Mouse (Mus musculus) heart, adult 2 months (tissue): Measurements from ENCODE around the gene Ush1c.

Experiments
- CTCF ChIP-seq: fragments of 200-600 bp; IDR thresholded peaks from 2 replicates; pipeline ENCODE4 v1.8.1; 2022; ENCODE audit warnings: antibody characterized with exemption, mild to moderate bottlenecking, moderate library complexity
- EP300 ChIP-seq: fragments of 200-500 bp; IDR thresholded peaks from 2 replicates; pipeline ENCODE4 v1.6.1; 2011; ENCODE audit warnings: low read depth, low read length, control low read depth; ENCODE audit not compliant: insufficient read depth
- POLR2A ChIP-seq: fragments of 200-500 bp; IDR thresholded peaks from 2 replicates; pipeline ENCODE4 v1.6.1; 2011; ENCODE audit warnings: mild to moderate bottlenecking, low read depth, low read length, control low read depth; ENCODE audit not compliant: insufficient read depth

DNA sequence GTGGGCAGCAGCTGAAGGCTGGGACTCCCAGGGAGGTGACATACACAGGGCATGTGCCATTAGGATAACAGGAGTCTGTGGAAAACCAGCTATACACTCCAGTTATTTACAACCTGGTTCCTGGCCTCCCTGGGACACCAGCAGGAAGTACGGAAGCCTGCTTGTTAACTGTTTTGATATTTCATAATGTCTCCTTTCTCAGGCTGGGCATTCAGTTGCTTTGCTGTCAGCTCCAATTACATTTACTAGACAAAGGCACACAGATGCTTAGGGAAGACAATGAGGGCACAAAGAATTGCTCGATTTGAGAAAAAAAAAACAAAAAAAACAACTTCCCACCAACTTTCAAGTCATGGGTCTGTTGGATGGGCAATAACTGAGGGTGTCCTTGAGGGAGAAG lies 21.8 kb downstream of the Ush1c start:
- TF ChIP-seq POLR2A (no peak), CTCF (no peak), EP300 (no peak)
